Mouse (Mus musculus) spleen, adult 2 months (tissue): ENCODE results near the gene Gnb3.

ENCODE experiments used
- CTCF ChIP-seq: fragments of 200-500 bp; IDR thresholded peaks from 2 replicates; pipeline ENCODE4 v1.5.1; 2011; ENCODE audit warnings: mild to moderate bottlenecking, inconsistent platforms; ENCODE audit not compliant: insufficient read depth, insufficient read length, insufficient replicate concordance; ENCODE audit errors: extremely low read depth
- POLR2A ChIP-seq: fragments of 200-500 bp; IDR thresholded peaks from 2 replicates; pipeline ENCODE4 v1.6.1; 2011; ENCODE audit warnings: low read depth, low read length, inconsistent platforms

- TF ChIP-seq CTCF = no peak
- no peak for TF ChIP-seq POLR2A
These were observed 22.5 kb downstream of the Gnb3 start for GRCm38 (mm10) chr6:124817563-124817962.
